Mouse (Mus musculus): ENCODE data around the gene Macrod2. TPM values are rescaled to one million over a fixed set of nuclear protein-coding genes. Genes with fewer than 3 reads are reported as not detected.

Gene Macrod2
- polyA plus RNA-seq, 1 experiment, result 3.8 TPM

DNA sequence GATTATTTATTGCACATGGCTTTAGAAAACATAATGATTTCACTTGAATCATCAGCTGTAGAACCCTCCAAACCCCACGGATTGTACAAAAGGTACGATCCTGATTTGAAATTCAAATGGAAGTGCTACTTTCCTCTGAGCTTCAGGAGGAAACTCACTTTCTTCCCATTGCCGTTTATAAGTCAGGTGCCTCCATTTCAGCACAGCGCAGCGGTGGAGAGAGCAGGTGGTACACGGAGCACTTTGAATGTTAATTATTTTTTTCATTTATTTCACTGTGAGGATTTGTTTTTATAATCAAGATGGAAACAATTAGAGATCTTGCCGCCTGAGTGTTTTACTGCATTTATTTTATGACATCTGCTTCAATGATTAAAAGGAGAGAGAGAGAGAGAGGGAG lies 1934.7 kb downstream of the Macrod2 start:
- TF ChIP-seq POLR2A (IDR thresholded peaks at IDR 0.05; ENCODE audit: low read depth, low read length) (no peak), CTCF (IDR thresholded peaks at IDR 0.05; ENCODE audit: extremely low read depth, insufficient read length, insufficient replicate concordance, low read depth, low read length) (no peak)
- 66% methylated on average over 7 of the region's 7 CpGs for WGBS
- no peaks in the 10 kb centered on the region for H3K36me3 ChIP-seq (ENCODE audit: control insufficient read depth, insufficient read depth, low read length)
- no peaks in the 10 kb centered on the region for H3K27me3 ChIP-seq (ENCODE audit: control insufficient read depth, insufficient read depth, low read length)
- H3K4me1 ChIP-seq (ENCODE audit: control insufficient read depth, insufficient read depth, insufficient read length, low read length), result no peaks in the 10 kb centered on the region
- H3K27ac ChIP-seq (ENCODE audit: insufficient read depth, low read depth, low read length), result no peak overlapping the region
- H3K4me3 ChIP-seq (ENCODE audit: low read depth, low read length), result no peak overlapping the region

DNA sequence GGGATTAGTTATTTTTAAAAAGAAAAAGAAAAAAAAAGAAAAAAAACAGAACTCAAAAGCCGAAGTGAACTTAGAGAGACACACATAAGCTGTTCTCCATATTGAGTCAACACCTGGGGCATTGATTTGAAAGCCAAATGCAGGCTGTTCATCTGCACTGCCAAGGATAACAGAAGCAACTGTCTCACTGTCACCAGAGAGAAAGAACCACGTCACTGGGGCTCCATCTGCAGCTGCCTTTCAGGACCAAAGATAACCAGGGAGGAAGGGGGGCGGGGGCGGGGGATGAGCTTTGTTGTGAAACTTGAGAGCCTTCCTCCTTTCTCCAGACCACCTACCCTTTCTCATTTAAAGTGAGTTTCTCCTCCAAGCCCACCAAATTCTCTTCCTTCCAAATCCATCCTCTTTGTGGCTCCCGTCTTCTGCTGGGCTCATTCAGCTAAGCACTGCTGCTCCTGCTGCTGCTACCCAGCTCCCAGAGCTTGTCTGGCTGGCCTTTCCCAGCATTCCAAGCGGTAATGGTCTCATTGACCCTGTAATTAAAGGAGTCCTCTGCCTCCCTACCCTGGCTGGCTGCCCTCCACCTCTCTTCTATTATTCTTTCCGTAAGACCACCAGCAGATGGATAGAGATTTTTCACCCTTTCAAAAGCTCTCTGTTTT lies 1939.5 kb downstream of the Macrod2 start:
- H3K4me1 ChIP-seq (ENCODE audit: control insufficient read depth, insufficient read depth, insufficient read length, low read length), result no peaks in the 10 kb centered on the region
- no peak for TF ChIP-seq CTCF (IDR thresholded peaks at IDR 0.05; ENCODE audit: extremely low read depth, insufficient read length, insufficient replicate concordance, low read depth, low read length)
- no peak for TF ChIP-seq POLR2A (IDR thresholded peaks at IDR 0.05; ENCODE audit: low read depth, low read length)
- WGBS, result 24% methylated on average over 7 of the region's 7 CpGs
- no peak overlapping the region for H3K4me3 ChIP-seq (ENCODE audit: low read depth, low read length)
- H3K27ac ChIP-seq (ENCODE audit: insufficient read depth, low read depth, low read length), result no peak overlapping the region
- H3K27me3 ChIP-seq (ENCODE audit: control insufficient read depth, insufficient read depth, low read length), result no peaks in the 10 kb centered on the region
- H3K36me3 ChIP-seq (ENCODE audit: control insufficient read depth, insufficient read depth, low read length), result no peaks in the 10 kb centered on the region

DNA sequence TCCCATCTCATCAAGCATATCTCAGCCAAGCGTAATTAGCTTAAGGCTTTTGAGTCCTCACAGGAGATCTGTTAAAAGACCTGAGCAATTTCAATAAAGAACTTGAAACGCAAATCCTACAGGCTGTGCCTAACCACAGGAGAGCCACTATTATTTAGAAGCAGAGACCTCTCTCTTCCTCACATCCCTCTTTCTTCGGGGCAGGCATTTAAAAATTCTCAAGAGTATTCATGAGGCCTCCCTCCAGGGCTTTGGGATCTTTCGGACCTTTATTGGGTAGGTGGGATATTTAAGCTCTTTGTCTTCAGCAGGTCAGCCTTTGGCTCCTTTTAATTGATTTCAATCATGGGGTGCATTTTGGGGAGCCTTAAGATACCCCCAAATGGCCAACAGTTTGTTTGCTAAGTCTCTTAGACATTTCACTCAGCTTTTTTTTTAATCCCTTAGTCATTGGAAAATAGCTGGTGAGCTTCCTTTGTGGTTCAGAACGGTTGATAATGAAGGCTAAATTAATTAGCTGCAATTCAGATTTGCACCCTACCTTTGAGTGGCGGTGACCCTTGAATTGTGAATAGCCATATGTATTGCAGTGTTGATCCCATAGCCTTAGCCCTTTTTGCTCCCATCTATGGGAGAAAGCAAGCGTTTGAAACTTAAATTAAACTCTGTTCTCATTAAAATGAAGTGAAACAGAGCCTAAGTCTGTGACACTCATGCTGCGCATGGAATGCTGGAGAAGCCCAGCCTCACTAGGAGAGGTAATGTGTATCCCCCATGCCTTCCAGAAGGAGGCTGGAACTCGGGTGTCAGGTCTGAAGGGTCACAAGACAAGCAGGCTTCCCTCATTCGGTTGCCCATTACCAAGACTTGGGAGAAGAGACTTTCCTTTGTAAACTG lies 1940.2 kb downstream of the Macrod2 start:
- Histone ChIP-seq H3K27ac (ENCODE audit: insufficient read depth, low read depth, low read length) (no peak overlapping the region), H3K4me3 (ENCODE audit: low read depth, low read length) (no peak overlapping the region), H3K27me3 (ENCODE audit: control insufficient read depth, insufficient read depth, low read length) (no peaks in the 10 kb centered on the region), H3K4me1 (ENCODE audit: control insufficient read depth, insufficient read depth, insufficient read length, low read length) (no peaks in the 10 kb centered on the region), H3K36me3 (ENCODE audit: control insufficient read depth, insufficient read depth, low read length) (no peaks in the 10 kb centered on the region)
- TF ChIP-seq POLR2A (IDR thresholded peaks at IDR 0.05; ENCODE audit: low read depth, low read length) (no peak), CTCF (IDR thresholded peaks at IDR 0.05; ENCODE audit: extremely low read depth, insufficient read length, insufficient replicate concordance, low read depth, low read length) (no peak)
- WGBS, result 65% methylated on average over 10 of the region's 10 CpGs

DNA sequence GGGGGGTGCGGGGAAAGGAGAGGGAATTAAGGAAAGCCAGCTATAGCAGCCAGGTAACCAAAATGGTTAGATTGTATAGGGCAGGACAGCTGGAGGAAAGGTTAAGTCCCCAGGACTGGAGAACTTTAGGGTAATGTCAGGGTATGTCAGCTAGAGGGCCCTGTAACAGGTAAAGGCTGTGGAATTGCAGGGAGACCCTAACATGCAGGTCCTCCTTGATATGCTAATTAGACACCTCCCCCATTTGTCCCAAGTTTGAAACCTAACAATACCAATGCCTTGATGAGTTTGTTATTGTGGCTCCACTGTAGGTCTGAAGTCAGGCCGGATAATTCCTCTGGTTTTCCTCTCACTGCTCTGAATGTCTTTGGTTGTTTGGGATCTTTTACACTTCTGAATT lies 1948.9 kb downstream of the Macrod2 start:
- Histone ChIP-seq H3K27ac (ENCODE audit: insufficient read depth, low read depth, low read length) (no peak overlapping the region), H3K27me3 (ENCODE audit: control insufficient read depth, insufficient read depth, low read length) (no peaks in the 10 kb centered on the region), H3K36me3 (ENCODE audit: control insufficient read depth, insufficient read depth, low read length) (no peaks in the 10 kb centered on the region), H3K4me3 (ENCODE audit: low read depth, low read length) (no peak overlapping the region), H3K4me1 (ENCODE audit: control insufficient read depth, insufficient read depth, insufficient read length, low read length) (no peaks in the 10 kb centered on the region)
- 46% methylated on average over 2 of the region's 2 CpGs for WGBS
- TF ChIP-seq POLR2A (IDR thresholded peaks at IDR 0.05; ENCODE audit: low read depth, low read length) (no peak), CTCF (IDR thresholded peaks at IDR 0.05; ENCODE audit: extremely low read depth, insufficient read length, insufficient replicate concordance, low read depth, low read length) (no peak)

DNA sequence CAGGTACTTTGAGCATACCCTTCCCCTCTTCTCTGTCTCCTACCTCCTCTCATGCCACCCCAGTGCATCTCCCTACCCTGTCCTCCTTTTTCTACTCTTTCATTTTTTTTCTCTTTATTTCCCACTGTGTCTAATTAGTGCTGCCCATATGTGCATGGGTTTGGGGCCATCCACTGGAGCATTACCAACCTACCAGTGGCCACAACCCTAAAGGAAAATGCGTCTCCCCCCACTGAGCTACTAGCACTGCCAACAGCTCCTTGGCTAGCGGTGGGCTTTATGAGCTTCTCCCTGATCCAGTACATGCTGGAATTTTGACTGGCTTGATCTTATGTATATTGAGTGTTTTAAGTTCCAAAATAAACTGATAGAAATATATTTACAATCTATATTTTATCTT lies 1949.6 kb downstream of the Macrod2 start:
- Histone ChIP-seq H3K4me3 (ENCODE audit: low read depth, low read length) (no peak overlapping the region), H3K27ac (ENCODE audit: insufficient read depth, low read depth, low read length) (no peak overlapping the region), H3K27me3 (ENCODE audit: control insufficient read depth, insufficient read depth, low read length) (no peaks in the 10 kb centered on the region), H3K36me3 (ENCODE audit: control insufficient read depth, insufficient read depth, low read length) (no peaks in the 10 kb centered on the region), H3K4me1 (ENCODE audit: control insufficient read depth, insufficient read depth, insufficient read length, low read length) (no peaks in the 10 kb centered on the region)
- WGBS, result 88% methylated on average over 2 of the region's 2 CpGs
- TF ChIP-seq CTCF (IDR thresholded peaks at IDR 0.05; ENCODE audit: extremely low read depth, insufficient read length, insufficient replicate concordance, low read depth, low read length), result no peak
- no peak for TF ChIP-seq POLR2A (IDR thresholded peaks at IDR 0.05; ENCODE audit: low read depth, low read length)

DNA sequence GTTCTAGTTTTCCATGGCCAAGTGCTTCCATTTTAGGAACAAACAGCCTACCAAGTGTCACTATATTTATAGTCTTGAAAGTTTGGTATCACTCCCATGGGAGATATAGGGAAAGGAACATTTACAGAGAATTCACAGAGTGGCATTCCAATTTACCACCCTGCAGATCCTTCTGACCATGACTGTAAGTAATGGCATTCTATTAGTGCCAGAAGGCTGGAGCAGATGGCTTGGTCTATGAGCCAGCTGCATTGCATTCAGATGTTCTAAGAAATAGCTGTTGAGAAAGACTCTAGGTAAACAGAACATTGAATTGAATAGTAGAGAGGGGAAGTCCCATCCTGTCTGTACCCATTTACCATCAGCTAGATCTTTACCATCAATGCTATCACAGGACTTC lies 1954.7 kb downstream of the Macrod2 start:
- no peaks in the 10 kb centered on the region for H3K4me1 ChIP-seq (ENCODE audit: control insufficient read depth, insufficient read depth, insufficient read length, low read length)
- TF ChIP-seq POLR2A (IDR thresholded peaks at IDR 0.05; ENCODE audit: low read depth, low read length) (no peak), CTCF (IDR thresholded peaks at IDR 0.05; ENCODE audit: extremely low read depth, insufficient read length, insufficient replicate concordance, low read depth, low read length) (no peak)
- no peaks in the 10 kb centered on the region for H3K36me3 ChIP-seq (ENCODE audit: control insufficient read depth, insufficient read depth, low read length)
- H3K27ac ChIP-seq (ENCODE audit: insufficient read depth, low read depth, low read length), result no peak overlapping the region
- H3K4me3 ChIP-seq (ENCODE audit: low read depth, low read length), result no peak overlapping the region
- no peaks in the 10 kb centered on the region for H3K27me3 ChIP-seq (ENCODE audit: control insufficient read depth, insufficient read depth, low read length)

DNA sequence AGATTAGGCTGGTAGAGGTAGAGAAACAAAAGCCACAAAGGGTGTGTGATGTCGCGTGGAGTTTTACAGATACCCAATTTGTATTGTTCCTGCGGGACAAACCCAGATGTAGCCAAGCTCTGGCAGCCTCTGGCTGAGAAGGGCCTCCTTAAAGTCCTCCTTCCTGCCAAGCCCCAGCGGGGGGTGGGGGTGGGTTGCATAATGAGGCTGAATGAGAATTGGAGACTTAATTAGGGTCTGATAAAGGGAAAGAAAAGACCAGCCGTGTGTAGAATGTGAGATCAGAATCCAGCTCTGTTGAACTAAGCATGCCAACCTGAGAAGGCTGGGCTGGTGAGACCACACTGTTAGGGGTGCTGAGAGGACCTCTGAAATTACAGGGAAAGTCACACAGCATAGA lies 1967.8 kb downstream of the Macrod2 start:
- WGBS, result 20% methylated on average over 5 of the region's 5 CpGs
- TF ChIP-seq POLR2A (IDR thresholded peaks at IDR 0.05; ENCODE audit: low read depth, low read length), result no peak
- no peak for TF ChIP-seq CTCF (IDR thresholded peaks at IDR 0.05; ENCODE audit: extremely low read depth, insufficient read length, insufficient replicate concordance, low read depth, low read length)
- Histone ChIP-seq H3K27me3 (ENCODE audit: control insufficient read depth, insufficient read depth, low read length) (no peaks in the 10 kb centered on the region), H3K4me1 (ENCODE audit: control insufficient read depth, insufficient read depth, insufficient read length, low read length) (no peaks in the 10 kb centered on the region), H3K27ac (ENCODE audit: insufficient read depth, low read depth, low read length) (no peak overlapping the region), H3K36me3 (ENCODE audit: control insufficient read depth, insufficient read depth, low read length) (no peaks in the 10 kb centered on the region), H3K4me3 (ENCODE audit: low read depth, low read length) (no peak overlapping the region)
